In genomic region chr12:118303586-118303985, GRCm38 (mm10) we compare ENCODE assay signal across 30 mouse cellular contexts. TPM values are rescaled to one million over a fixed set of nuclear protein-coding genes. Genes with fewer than 3 reads are reported as not detected.
DNase-seq lines count a peak whose midpoint lies in the region; ATAC-seq lines count a peak whose summit lies in the region.
"Had no signal": no experiment of that assay in that cellular context is flagged by ENCODE, and none has a peak within 500 bp of the region (broad histone marks: within the 10 kb centered on the region; RNA-seq: fewer than 3 reads in every experiment).

No protein-coding gene starts in this region.

- peak overlapping the region; percentile 78 for H3K9ac ChIP-seq in liver, embryonic 13.5 days
- H3K9ac ChIP-seq: embryonic facial prominence, embryonic 15.5 days; heart, embryonic 15.5 days; hindbrain, embryonic 12.5 days; limb, embryonic 12.5 days; neural tube, embryonic 12.5 days had no signal

- H3K4me3 ChIP-seq in erythroblast, embryonic 14.5 days (replicated peaks): peak overlapping the region; percentile 90
- peak overlapping the region; percentile 74 for H3K4me3 ChIP-seq in liver, embryonic 13.5 days (replicated peaks)
- H3K4me3 ChIP-seq: embryonic facial prominence, embryonic 15.5 days; hindbrain, embryonic 12.5 days; neural tube, embryonic 12.5 days had no signal

- no peaks in the 10 kb centered on the region for H3K9me3 ChIP-seq in erythroblast, embryonic 14.5 days (ENCODE audit: control insufficient read depth, low read length)
- no peaks in the 10 kb centered on the region for H3K9me3 ChIP-seq in liver, embryonic 13.5 days (replicated peaks)
- H3K9me3 ChIP-seq: embryonic facial prominence, embryonic 10.5 days; embryonic facial prominence, embryonic 15.5 days; forebrain, embryonic 10.5 days; heart, embryonic 15.5 days; hindbrain, embryonic 12.5 days; limb, embryonic 12.5 days; midbrain, embryonic 10.5 days; neural tube, embryonic 12.5 days had no signal

- peaks cover 14% of the 10 kb centered on the region for H3K36me3 ChIP-seq in erythroblast, embryonic 14.5 days (ENCODE audit: control insufficient read depth)
- H3K36me3 ChIP-seq in liver, embryonic 13.5 days: peaks cover 10% of the 10 kb centered on the region
- H3K36me3 ChIP-seq: embryonic facial prominence, embryonic 15.5 days; heart, embryonic 15.5 days; hindbrain, embryonic 12.5 days had no signal

- peak; percentile 67 for DNase-seq in c-Kit-positive CD71-positive TER-119-positive erythroid progenitor cells, embryonic 14.5 days (ENCODE audit: low spot score)
- peak; percentile 31 for DNase-seq in liver, embryonic 13.5 days
- DNase-seq in testis, postnatal 10 days (ENCODE audit: low spot score): no peak
- no peak for DNase-seq in thymus, postnatal 0 days (ENCODE audit: low spot score)
- DNase-seq in gastrocnemius, postnatal 10 days: no peak
- DNase-seq: adrenal gland, adult 2 months; adrenal gland, postnatal 36 days; cerebellum, postnatal 25 days; heart, postnatal 36 days; kidney, postnatal 25 days; lung, adult 18-20 months; right cerebral cortex, adult 18-20 months; spleen, adult 18-20 months; thymus, adult 18-20 months had no signal

- no peak for ATAC-seq in erythroblast, adult 5-6 weeks (replicated peaks; ENCODE audit: low FRiP score, poor library complexity, severe bottlenecking)
- peak; percentile 1 for ATAC-seq in liver, embryonic 13.5 days (ENCODE audit: low read depth)
- ATAC-seq in megakaryocyte progenitor cell, adult 5-6 weeks (replicated peaks; ENCODE audit: poor library complexity): peak; percentile 10
- ATAC-seq: forebrain, embryonic 16.5 days; hindbrain, postnatal 0 days; intestine, embryonic 16.5 days; lung, postnatal 0 days had no signal

- peak overlapping the region; percentile 94 for H3K27ac ChIP-seq in liver, embryonic 13.5 days
- H3K27ac ChIP-seq: embryonic facial prominence, embryonic 10.5 days; embryonic facial prominence, embryonic 15.5 days; forebrain, embryonic 10.5 days; hindbrain, embryonic 12.5 days; limb, embryonic 12.5 days; macrophage; midbrain, embryonic 10.5 days; neural tube, embryonic 12.5 days had no signal

- H3K4me2 ChIP-seq in liver, embryonic 13.5 days: peak overlapping the region; percentile 89

- no peaks in the 10 kb centered on the region for H3K27me3 ChIP-seq in erythroblast, embryonic 14.5 days (ENCODE audit: control insufficient read depth)
- no peaks in the 10 kb centered on the region for H3K27me3 ChIP-seq in liver, embryonic 13.5 days
- H3K27me3 ChIP-seq: embryonic facial prominence, embryonic 15.5 days; heart, embryonic 15.5 days; hindbrain, embryonic 12.5 days; limb, embryonic 12.5 days; neural tube, embryonic 12.5 days had no signal

- H3K4me1 ChIP-seq in erythroblast, embryonic 14.5 days (ENCODE audit: control insufficient read depth): peaks cover 57% of the 10 kb centered on the region
- peaks cover 53% of the 10 kb centered on the region for H3K4me1 ChIP-seq in liver, embryonic 13.5 days (replicated peaks)

- 13% methylated on average over 3 of the region's 3 CpGs for WGBS in liver, embryonic 13.5 days (ENCODE audit: insufficient replicate concordance)

RNA-seq across cellular contexts. Expression of gene Sp4, which starts 2.3 kb away (rescaled TPM):
- polyA plus RNA-seq in erythroblast, embryonic 14.5 days (2012): 1.2 and 1.4 TPM in 2 replicates
- total RNA-seq in erythroblast, adult 5-6 weeks (2015; ENCODE audit: low replicate concordance): 17.7 and 23.8 TPM in 2 replicates
- total RNA-seq in erythroblast, adult 5-6 weeks (2017; ENCODE audit: low replicate concordance): 22.0 and 23.4 TPM in 2 replicates
- 4.4 and 6.7 TPM in 2 replicates for polyA plus RNA-seq in liver, embryonic 13.5 days (2015; fragmentation: Nextera tagmentation; extraction: Ambion mirVana)
- total RNA-seq in megakaryocyte progenitor cell, adult 5-6 weeks (2015): 11.1 and 13.5 TPM in 2 replicates
- total RNA-seq in megakaryocyte progenitor cell, adult 5-6 weeks (2017): 10.1 and 13.3 TPM in 2 replicates
- 12.7 and 13.7 TPM in 2 replicates for polyA plus RNA-seq in thymus, postnatal 0 days (2015; fragmentation: Nextera tagmentation; extraction: Ambion mirVana)
- total RNA-seq in gastrocnemius, postnatal 10 days (2021): 10 to 100 TPM; 10.5 to 12.8 TPM

Comparison
In these comparisons a context has a peak if more than half of its experiments do, and no peak if none do; other contexts are left out.
1. DNase-seq: peak in c-Kit-positive CD71-positive TER-119-positive erythroid progenitor cells, embryonic 14.5 days (single experiment) and liver, embryonic 13.5 days (single experiment); none in testis, postnatal 10 days (single experiment), thymus, postnatal 0 days (single experiment) and gastrocnemius, postnatal 10 days (single experiment).